ENCODE assay signal across 16 mouse cellular contexts in the genomic region with DNA sequence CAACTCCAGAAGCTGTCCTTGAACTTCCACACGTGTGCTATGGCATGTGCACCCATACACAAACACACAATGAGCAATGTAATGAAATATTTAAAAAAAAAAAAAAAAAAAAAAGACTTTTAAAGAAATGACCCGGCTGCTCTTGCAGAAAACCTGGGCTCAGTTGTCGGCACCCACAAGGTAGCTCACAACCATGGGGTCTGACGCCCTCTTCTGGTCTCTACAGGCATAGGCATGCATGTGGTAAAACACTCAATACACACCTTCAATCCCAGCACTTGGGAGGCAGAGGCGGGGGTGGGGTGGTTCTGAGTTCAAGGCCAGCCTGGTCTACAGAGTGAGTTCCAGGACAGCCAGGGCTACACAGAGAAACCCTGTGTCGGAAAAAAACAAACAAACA. TPM values are rescaled to one million over a fixed set of nuclear protein-coding genes. Genes with fewer than 3 reads are reported as not detected.
DNase-seq lines count a peak whose midpoint lies in the region; ATAC-seq and TF ChIP-seq lines count a peak whose summit lies in the region.
"Had no signal": no experiment of that assay in that cellular context is flagged by ENCODE, and none has a peak within 500 bp of the region (broad histone marks: within the 10 kb centered on the region; RNA-seq: fewer than 3 reads in every experiment).

No protein-coding gene starts in this region.

- TF ChIP-seq EP300 in liver, postnatal 0 days (IDR thresholded peaks at IDR 0.05; ENCODE audit: low read depth) = no peak

- no peaks in the 10 kb centered on the region; the same call in 1 of the 2 replicates for H3K4me1 ChIP-seq in liver, adult 2 months (ENCODE audit: control insufficient read depth, insufficient read depth, low read length)
- H3K4me1 ChIP-seq in liver, postnatal 0 days (ENCODE audit: insufficient read depth) = peaks cover 14% of the 10 kb centered on the region
- H3K4me1 ChIP-seq in hindbrain, embryonic 13.5 days (replicated peaks) = peaks cover 26% of the 10 kb centered on the region

- no peaks in the 10 kb centered on the region for H3K36me3 ChIP-seq in liver, adult 2 months (ENCODE audit: control insufficient read depth, insufficient read depth, low read length)
- peaks cover 53% of the 10 kb centered on the region for H3K36me3 ChIP-seq in liver, postnatal 0 days (replicated peaks; ENCODE audit: insufficient read depth, low read length)
- peaks cover 33% of the 10 kb centered on the region for H3K36me3 ChIP-seq in hindbrain, embryonic 13.5 days

- H3K9me3 ChIP-seq in liver, postnatal 0 days (ENCODE audit: low read length) = no peaks in the 10 kb centered on the region
- H3K9me3 ChIP-seq in hindbrain, embryonic 13.5 days = no peaks in the 10 kb centered on the region
- H3K9me3 ChIP-seq: heart, embryonic 10.5 days had no signal

- H3K4me2 ChIP-seq in liver, postnatal 0 days (ENCODE audit: low read depth, low read length) = 0 out of 2 replicates have a peak overlapping the region, but pooled peaks have one; percentile 7
- no peak overlapping the region for H3K4me2 ChIP-seq in hindbrain, embryonic 13.5 days

- TF ChIP-seq CTCF in liver, adult 2 months (IDR thresholded peaks at IDR 0.05; ENCODE audit: low read depth, low read length) = no peak
- TF ChIP-seq CTCF in liver, postnatal 0 days (IDR thresholded peaks at IDR 0.05; ENCODE audit: low read depth) = peak; percentile 43

- no peak overlapping the region for H3K27ac ChIP-seq in liver, adult 2 months (replicated peaks; ENCODE audit: insufficient read depth, low read depth, low read length)
- no peak overlapping the region for H3K27ac ChIP-seq in liver, postnatal 0 days (ENCODE audit: low read depth)
- H3K27ac ChIP-seq in hindbrain, embryonic 13.5 days = no peak overlapping the region
- H3K27ac ChIP-seq: heart, embryonic 10.5 days had no signal

- H3K27me3 ChIP-seq in liver, adult 2 months (ENCODE audit: control insufficient read depth, insufficient read depth, low read length) = no peaks in the 10 kb centered on the region
- H3K27me3 ChIP-seq in liver, postnatal 0 days (ENCODE audit: insufficient read depth, low read length) = no peaks in the 10 kb centered on the region
- H3K27me3 ChIP-seq in hindbrain, embryonic 13.5 days = no peaks in the 10 kb centered on the region

- H3K79me2 ChIP-seq in liver, adult 2 months (ENCODE audit: control insufficient read depth, insufficient read depth, low read length) = no peaks in the 10 kb centered on the region

- H3K9ac ChIP-seq in liver, adult 2 months (ENCODE audit: low read depth, low read length) = no peak overlapping the region
- no peak overlapping the region for H3K9ac ChIP-seq in liver, postnatal 0 days (replicated peaks)
- H3K9ac ChIP-seq in hindbrain, embryonic 13.5 days = no peak overlapping the region

- no peak for ATAC-seq in CD4-positive, CD25-positive, alpha-beta regulatory T cell, adult 4 months
- ATAC-seq in liver, postnatal 0 days = no peak
- no peak for ATAC-seq in hindbrain, embryonic 13.5 days (ENCODE audit: low FRiP score)

- 70% methylated on average over 6 of the region's 6 CpGs for WGBS in liver, adult 2 months
- 81% methylated on average over 6 of the region's 6 CpGs for WGBS in liver, postnatal 0 days (ENCODE audit: insufficient replicate concordance)
- WGBS in hindbrain, embryonic 13.5 days = 80% methylated on average over 6 of the region's 6 CpGs

- no peak for TF ChIP-seq POLR2A in liver, adult 2 months (IDR thresholded peaks at IDR 0.05; ENCODE audit: extremely low read depth, insufficient read depth, low read length)

- DNase-seq in CD4-positive, CD25-positive, alpha-beta regulatory T cell, adult 2 months (ENCODE audit: low read depth, low spot score) = peak; percentile 38
- peak; percentile 29 for DNase-seq in liver, adult 2 months (ENCODE audit: extremely low read depth, low read depth, low spot score)
- no peak for DNase-seq in liver
- peak; percentile 44 for DNase-seq in induced T-regulatory cell, adult 2 months (ENCODE audit: low read depth)
- no peak for DNase-seq in liver, postnatal 0 days
- no peak for DNase-seq in left cerebral cortex, adult 8-10 months (ENCODE audit: low spot score in 2 of 2)
- DNase-seq: cerebellum, adult 11-12 months; embryo, embryonic 11 days; heart, postnatal 4 days; kidney, adult 8-10 months; left cerebral cortex, postnatal 4 days; lung, postnatal 14 days; thymus, adult 18-20 months had no signal

- H3K4me3 ChIP-seq in liver, adult 2 months (ENCODE audit: insufficient read depth, low read depth, low read length) = no peak overlapping the region
- no peak overlapping the region for H3K4me3 ChIP-seq in liver, postnatal 0 days (ENCODE audit: low read depth, low read length)
- no peak overlapping the region for H3K4me3 ChIP-seq in hindbrain, embryonic 13.5 days

RNA-seq across cellular contexts. Expression of a gene that starts 2.6 kb away (rescaled TPM):
- polyA plus RNA-seq in CD4-positive, CD25-positive, alpha-beta regulatory T cell, adult 4 months (2017; shearing (Covaris generic)) = 10 to 100 TPM; 19.8 to 34.7 TPM
- 3.3 and 5.5 TPM in 2 replicates for total RNA-seq in liver, adult 2 months (2014; rRNA removed)
- 2.4 and 3.1 TPM in 2 replicates for polyA plus RNA-seq in liver, adult 2 months (2012; rRNA removed)
- polyA plus RNA-seq in liver, postnatal 0 days (2015; fragmentation: Nextera tagmentation; extraction: Ambion mirVana) = 42.1 and 53.6 TPM in 2 replicates
- 1 to 10 TPM; 4.0 to 9.0 (median 4.6) TPM for total RNA-seq in left cerebral cortex, adult 8-10 months (2022)
- polyA plus RNA-seq in hindbrain, embryonic 13.5 days (2015; fragmentation: Nextera tagmentation; extraction: Ambion mirVana) = 43.0 and 43.7 TPM in 2 replicates

RNA-seq across cellular contexts. Expression of a gene that starts 6.1 kb away (rescaled TPM):
- polyA plus RNA-seq in CD4-positive, CD25-positive, alpha-beta regulatory T cell, adult 4 months (2017; shearing (Covaris generic)) = 10 to 100 TPM; 54.7 to 74.1 TPM
- 15.8 and 18.3 TPM in 2 replicates for total RNA-seq in liver, adult 2 months (2014; rRNA removed)
- polyA plus RNA-seq in liver, adult 2 months (2012; rRNA removed) = 60.2 and 76.3 TPM in 2 replicates
- 32.2 and 33.9 TPM in 2 replicates for polyA plus RNA-seq in liver, postnatal 0 days (2015; fragmentation: Nextera tagmentation; extraction: Ambion mirVana)
- 10 to 100 TPM; 43.9 to 53.4 (median 47.6) TPM for total RNA-seq in left cerebral cortex, adult 8-10 months (2022)
- 73.6 and 78.8 TPM in 2 replicates for polyA plus RNA-seq in hindbrain, embryonic 13.5 days (2015; fragmentation: Nextera tagmentation; extraction: Ambion mirVana)

RNA-seq across cellular contexts. Expression of a gene that starts 21.1 kb away (rescaled TPM):
- polyA plus RNA-seq in CD4-positive, CD25-positive, alpha-beta regulatory T cell, adult 4 months (2017; shearing (Covaris generic)) = under 1 TPM in 1 of 2 experiments, not detected in 1; 0.32 TPM
- 0.46 and 0.60 TPM in 2 replicates for total RNA-seq in liver, adult 2 months (2014; rRNA removed)
- 0.89 and 2.0 TPM in 2 replicates for polyA plus RNA-seq in liver, adult 2 months (2012; rRNA removed)
- polyA plus RNA-seq in liver, postnatal 0 days (2015; fragmentation: Nextera tagmentation; extraction: Ambion mirVana) = 1.1 and 1.3 TPM in 2 replicates
- total RNA-seq in left cerebral cortex, adult 8-10 months (2022) = 100 to 1,000 TPM; 190 to 207 (median 195) TPM
- 546 and 595 TPM in 2 replicates for polyA plus RNA-seq in hindbrain, embryonic 13.5 days (2015; fragmentation: Nextera tagmentation; extraction: Ambion mirVana)

RNA-seq across cellular contexts. Expression of a gene that starts 54.2 kb away (rescaled TPM):
- polyA plus RNA-seq in CD4-positive, CD25-positive, alpha-beta regulatory T cell, adult 4 months (2017; shearing (Covaris generic)) = 100 to 1,000 TPM in 1 of 2 experiments, 10 to 100 TPM in 1; 71.0 to 112 TPM
- 28.2 and 28.3 TPM in 2 replicates for total RNA-seq in liver, adult 2 months (2014; rRNA removed)
- polyA plus RNA-seq in liver, adult 2 months (2012; rRNA removed) = 54.7 and 60.0 TPM in 2 replicates
- 36.2 and 39.1 TPM in 2 replicates for polyA plus RNA-seq in liver, postnatal 0 days (2015; fragmentation: Nextera tagmentation; extraction: Ambion mirVana)
- total RNA-seq in left cerebral cortex, adult 8-10 months (2022) = 10 to 100 TPM; 38.1 to 45.4 (median 43.1) TPM
- 36.3 and 38.2 TPM in 2 replicates for polyA plus RNA-seq in hindbrain, embryonic 13.5 days (2015; fragmentation: Nextera tagmentation; extraction: Ambion mirVana)

Comparison
In these comparisons a context has a peak if more than half of its experiments do, and no peak if none do; other contexts are left out.
1. DNase-seq: peak in CD4-positive, CD25-positive, alpha-beta regulatory T cell, adult 2 months (single experiment), liver, adult 2 months (single experiment) and induced T-regulatory cell, adult 2 months (single experiment); none in liver (single experiment), liver, postnatal 0 days (single experiment) and left cerebral cortex, adult 8-10 months (0 of 2).
2. RNA of a gene that starts 21.1 kb away (polyA plus RNA-seq): 546 to 595 TPM in hindbrain, embryonic 13.5 days; 1.1 to 1.3 TPM in liver, postnatal 0 days, 0.89 to 2.0 TPM in liver, adult 2 months and 0.32 TPM in CD4-positive, CD25-positive, alpha-beta regulatory T cell, adult 4 months; every median in the first group is over 100 times any median in the second.